Mouse (Mus musculus) small intestine, adult 2 months (tissue): ENCODE measurements around the gene Gm19935.

Source experiments
- CTCF ChIP-seq: fragments of 200-500 bp; IDR thresholded peaks from 2 replicates; pipeline ENCODE4 v1.5.1; 2012; ENCODE audit warnings: low read depth, mild to moderate bottlenecking, control low read depth, inconsistent platforms, low read length, moderate library complexity, mixed read lengths; ENCODE audit not compliant: insufficient replicate concordance, insufficient read length; ENCODE audit errors: extremely low read depth
- POLR2A ChIP-seq: fragments of 200-500 bp; IDR thresholded peaks from 2 replicates; pipeline ENCODE4 v1.6.1; 2012; ENCODE audit warnings: low read depth, mild to moderate bottlenecking, control low read depth, inconsistent platforms, low read length, moderate library complexity

DNA sequence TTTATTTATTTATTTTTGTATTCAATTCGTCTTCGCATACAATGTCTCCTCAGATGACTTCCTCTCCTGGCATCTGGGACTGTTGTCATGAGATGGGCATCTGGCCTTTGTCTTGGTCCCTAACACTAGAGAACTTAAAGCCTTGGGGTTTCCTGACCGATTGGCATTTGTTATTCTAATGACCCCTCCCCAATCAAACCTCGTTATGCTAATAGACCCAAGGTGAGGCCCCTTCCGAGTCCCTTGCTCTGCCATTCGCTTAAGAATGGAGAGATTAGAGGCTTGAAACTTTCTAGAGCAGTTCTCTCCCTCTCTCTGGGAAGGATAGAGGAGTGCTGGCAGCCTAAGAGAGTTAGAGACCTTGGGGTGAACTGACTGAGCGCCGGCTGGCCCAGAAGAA lies 34.4 kb upstream of the Gm19935 start:
- TF ChIP-seq POLR2A (no peak), CTCF (no peak)
